Comparison of ENCODE assay signal across 8 mouse cellular contexts in genomic region chr6:84912434-84912833, GRCm38 (mm10).
DNase-seq lines count a peak whose midpoint lies in the region; ATAC-seq lines count a peak whose summit lies in the region.

No protein-coding gene starts in this region.

- intact Hi-C loops in left cerebral cortex, postnatal 14 days (cut with DNase I): loop anchor here (5.0 kb wide), 2 partner anchors 320 to 505 kb away; partner anchors contain the start of gene Cyp26b1

- no peak for ATAC-seq in cerebellum, adult (ENCODE audit: insufficient number of reproducible peaks, low FRiP score, low TSS enrichment)
- no peak for ATAC-seq in granulocyte monocyte progenitor cell, adult 5-6 weeks (replicated peaks; ENCODE audit: poor library complexity, severe bottlenecking)

- peak; percentile 24 to 41 for DNase-seq in cerebellum, adult 18-20 months
- DNase-seq in left cerebral cortex, postnatal 14 days (ENCODE audit: low spot score in 2 of 2): peak; percentile 53 to 57
- no peak for DNase-seq in left cerebral cortex, adult 11 months (ENCODE audit: low spot score)
- peak; percentile 56 for DNase-seq in R1 (ENCODE audit: low read depth, low spot score)
- peak; percentile 8 for DNase-seq in gonadal fat pad, adult 2 months (ENCODE audit: low read depth)
- no peak for DNase-seq in ovary, postnatal 36 days (ENCODE audit: low spot score)

Comparison
In these comparisons a context has a peak if more than half of its experiments do, and no peak if none do; other contexts are left out.
1. DNase-seq: peak in cerebellum, adult 18-20 months (2 of 2), left cerebral cortex, postnatal 14 days (2 of 2), R1 (single experiment) and gonadal fat pad, adult 2 months (single experiment); none in left cerebral cortex, adult 11 months (single experiment) and ovary, postnatal 36 days (single experiment).